Mouse (Mus musculus): ENCODE measurements at regions not wholly inside any gene's neighbourhood (a gene's known extent, or its start where the extent isn't known, plus 50 kb on each side); places are given as distances from the start of the nearest gene placed in this dataset.

DNA sequence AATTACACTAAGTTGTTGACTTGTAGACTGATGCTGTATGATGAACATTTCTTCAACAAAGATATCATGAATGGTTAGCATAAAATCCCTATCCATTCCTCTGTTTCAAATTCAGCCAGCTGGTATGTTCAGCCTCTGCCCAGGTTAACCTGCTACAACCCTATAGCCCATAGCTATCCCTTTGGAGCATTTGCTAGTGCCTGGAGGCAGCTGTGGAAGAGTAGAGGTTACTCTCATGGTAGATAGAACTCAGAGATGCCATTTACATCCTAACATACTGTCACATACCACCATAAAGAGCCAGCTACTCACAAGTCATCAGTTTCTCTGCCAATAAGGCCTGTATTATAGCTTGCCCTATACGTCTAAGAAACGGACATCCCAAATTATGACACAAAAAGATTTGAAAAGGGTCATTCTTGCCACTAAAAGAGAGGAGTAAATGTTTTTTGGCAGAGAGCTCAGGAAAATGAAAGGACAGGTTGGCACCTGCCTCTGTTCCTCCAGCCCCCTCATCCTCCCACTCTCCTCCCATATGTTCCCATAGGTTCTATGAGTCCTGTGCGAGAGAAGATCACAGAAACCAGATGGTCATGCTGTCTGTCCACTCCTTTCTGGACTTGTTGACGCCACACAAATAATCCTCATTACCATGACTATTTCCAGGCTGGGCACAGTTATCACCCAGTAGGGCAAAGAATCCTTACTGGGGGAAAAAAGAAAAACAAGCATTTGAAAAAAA lies 156.5 kb upstream of the Ngly1 start:
- Histone ChIP-seq H3K27ac (replicated peaks; ENCODE audit: insufficient read depth, low read depth, low read length) (no peak overlapping the region), H3K4me1 (ENCODE audit: control insufficient read depth, insufficient read depth, low read length) (no peaks in the 10 kb centered on the region), H3K9ac (ENCODE audit: low read depth, low read length) (no peak overlapping the region), H3K79me2 (ENCODE audit: control insufficient read depth, insufficient read depth, low read length) (no peaks in the 10 kb centered on the region), H3K36me3 (ENCODE audit: control insufficient read depth, insufficient read depth, low read length) (no peaks in the 10 kb centered on the region), H3K4me3 (ENCODE audit: insufficient read depth, low read depth, low read length) (no peak overlapping the region), H3K27me3 (ENCODE audit: control insufficient read depth, insufficient read depth, low read length) (no peaks in the 10 kb centered on the region)
- TF ChIP-seq POLR2A (IDR thresholded peaks at IDR 0.05; ENCODE audit: extremely low read depth, insufficient read depth, low read length) (no peak), CTCF (IDR thresholded peaks at IDR 0.05; ENCODE audit: low read depth, low read length) (no peak)
- no peak for DNase-seq (ENCODE audit: extremely low read depth, low read depth, low spot score)
- 89% methylated on average over 4 of the region's 4 CpGs for WGBS

DNA sequence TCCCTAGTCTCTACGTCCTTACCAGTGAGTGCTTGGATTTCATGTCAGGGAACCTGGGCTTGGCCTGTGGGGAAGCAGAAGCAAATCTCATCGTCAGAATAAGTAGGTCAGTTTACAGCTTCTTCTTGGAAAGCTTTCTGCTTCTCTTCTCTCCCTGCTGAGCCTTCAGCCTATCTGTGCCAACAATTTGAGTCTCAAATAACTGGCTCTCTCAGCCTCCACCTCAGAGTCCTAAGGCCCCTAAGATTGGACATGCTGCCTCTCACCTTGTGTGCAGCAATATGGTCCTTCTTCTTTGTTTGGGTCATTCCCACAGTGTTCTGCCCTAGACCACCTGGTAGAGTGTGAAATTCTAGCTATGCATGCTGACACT lies 156.0 kb upstream of the Ngly1 start:
- 60% methylated on average over 2 of the region's 2 CpGs for WGBS
- no peak overlapping the region for H3K9ac ChIP-seq (ENCODE audit: low read depth, low read length)
- H3K79me2 ChIP-seq (ENCODE audit: control insufficient read depth, insufficient read depth, low read length) = no peaks in the 10 kb centered on the region
- H3K27me3 ChIP-seq (ENCODE audit: control insufficient read depth, insufficient read depth, low read length) = no peaks in the 10 kb centered on the region
- H3K4me3 ChIP-seq (ENCODE audit: insufficient read depth, low read depth, low read length) = no peak overlapping the region
- no peak for TF ChIP-seq CTCF (IDR thresholded peaks at IDR 0.05; ENCODE audit: low read depth, low read length)
- TF ChIP-seq POLR2A (IDR thresholded peaks at IDR 0.05; ENCODE audit: extremely low read depth, insufficient read depth, low read length) = no peak
- no peak overlapping the region for H3K27ac ChIP-seq (replicated peaks; ENCODE audit: insufficient read depth, low read depth, low read length)
- DNase-seq (ENCODE audit: extremely low read depth, low read depth, low spot score) = no peak
- no peaks in the 10 kb centered on the region for H3K4me1 ChIP-seq (ENCODE audit: control insufficient read depth, insufficient read depth, low read length)
- no peaks in the 10 kb centered on the region for H3K36me3 ChIP-seq (ENCODE audit: control insufficient read depth, insufficient read depth, low read length)

DNA sequence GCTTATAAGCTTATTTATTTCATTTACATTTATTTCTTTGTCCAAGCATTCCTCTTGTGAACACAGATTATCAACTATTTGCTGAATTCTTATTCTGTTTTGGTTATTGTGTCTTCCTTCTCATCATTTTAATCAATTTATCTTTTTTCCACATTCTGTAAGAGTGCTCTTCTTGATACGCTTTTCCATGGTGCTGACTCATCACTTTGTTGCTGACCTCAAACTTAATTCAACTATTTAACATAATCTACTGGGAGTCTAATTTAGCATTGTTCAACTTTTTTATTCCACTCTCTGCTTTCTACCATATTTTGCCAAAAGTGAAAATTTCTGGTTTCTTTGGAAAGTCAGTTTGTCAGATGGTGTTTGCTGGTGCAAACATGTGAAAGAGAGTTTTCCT lies 139.7 kb upstream of the Ngly1 start:
- Histone ChIP-seq H3K36me3 (ENCODE audit: control insufficient read depth, insufficient read depth, low read length) (no peaks in the 10 kb centered on the region), H3K9ac (ENCODE audit: low read depth, low read length) (no peak overlapping the region), H3K4me3 (ENCODE audit: insufficient read depth, low read depth, low read length) (no peak overlapping the region), H3K27me3 (ENCODE audit: control insufficient read depth, insufficient read depth, low read length) (no peaks in the 10 kb centered on the region; the same call in 1 of the 2 replicates), H3K27ac (replicated peaks; ENCODE audit: insufficient read depth, low read depth, low read length) (no peak overlapping the region), H3K4me1 (ENCODE audit: control insufficient read depth, insufficient read depth, low read length) (no peaks in the 10 kb centered on the region), H3K79me2 (ENCODE audit: control insufficient read depth, insufficient read depth, low read length) (no peaks in the 10 kb centered on the region)
- DNase-seq (ENCODE audit: extremely low read depth, low read depth, low spot score) = no peak
- 93% methylated on average over 1 of the region's 1 CpGs for WGBS
- TF ChIP-seq CTCF (IDR thresholded peaks at IDR 0.05; ENCODE audit: low read depth, low read length) = no peak
- TF ChIP-seq POLR2A (IDR thresholded peaks at IDR 0.05; ENCODE audit: extremely low read depth, insufficient read depth, low read length) = no peak

DNA sequence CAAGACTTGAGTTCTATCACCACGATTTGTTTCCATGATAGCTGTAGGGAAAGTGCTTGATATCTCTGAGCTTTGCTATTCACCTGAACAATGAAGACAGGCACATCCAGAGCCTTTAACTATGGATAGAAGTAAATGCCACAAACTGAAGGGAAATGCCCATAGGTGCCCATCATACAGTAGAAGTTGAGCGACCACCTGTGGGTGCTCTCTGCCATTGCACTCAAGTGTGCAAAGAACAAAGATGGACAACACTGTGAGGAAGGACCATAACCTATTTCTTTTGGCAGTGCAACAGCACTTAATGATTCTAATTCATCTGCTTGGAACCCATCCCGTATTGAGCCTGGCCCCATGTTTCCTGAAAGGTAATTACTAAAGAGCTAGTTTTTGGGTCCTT lies 116.4 kb upstream of the Ngly1 start:
- Histone ChIP-seq H3K27ac (replicated peaks; ENCODE audit: insufficient read depth, low read depth, low read length) (no peak overlapping the region), H3K4me1 (ENCODE audit: control insufficient read depth, insufficient read depth, low read length) (no peaks in the 10 kb centered on the region), H3K9ac (ENCODE audit: low read depth, low read length) (no peak overlapping the region), H3K36me3 (ENCODE audit: control insufficient read depth, insufficient read depth, low read length) (no peaks in the 10 kb centered on the region), H3K79me2 (ENCODE audit: control insufficient read depth, insufficient read depth, low read length) (no peaks in the 10 kb centered on the region), H3K4me3 (ENCODE audit: insufficient read depth, low read depth, low read length) (no peak overlapping the region), H3K27me3 (ENCODE audit: control insufficient read depth, insufficient read depth, low read length) (no peaks in the 10 kb centered on the region)
- 84% methylated on average over 3 of the region's 3 CpGs for WGBS
- TF ChIP-seq CTCF (IDR thresholded peaks at IDR 0.05; ENCODE audit: low read depth, low read length) (no peak), POLR2A (IDR thresholded peaks at IDR 0.05; ENCODE audit: extremely low read depth, insufficient read depth, low read length) (no peak)
- DNase-seq (ENCODE audit: extremely low read depth, low read depth, low spot score) = no peak

DNA sequence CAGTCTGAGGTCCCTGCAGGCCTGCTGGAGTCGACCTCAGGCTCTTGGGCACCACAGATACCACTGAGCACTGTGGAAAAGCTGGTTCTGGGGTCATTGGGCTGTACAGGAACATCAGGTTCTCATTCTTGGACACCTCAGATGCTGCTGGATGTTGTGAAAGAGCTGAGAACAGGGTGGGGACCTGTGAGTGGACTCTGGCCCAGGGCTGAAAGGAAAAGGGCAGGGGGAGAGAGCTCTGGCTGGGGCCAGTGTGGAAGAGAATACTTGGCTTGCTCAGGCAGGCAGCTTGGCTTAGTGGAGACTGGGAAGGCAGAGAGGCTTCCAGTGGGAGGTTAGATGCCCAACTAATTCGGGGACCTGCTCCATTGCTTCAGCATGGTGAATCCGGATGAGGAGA lies 115.7 kb upstream of the Ngly1 start:
- WGBS = 75% methylated on average over 3 of the region's 3 CpGs
- Histone ChIP-seq H3K9ac (ENCODE audit: low read depth, low read length) (no peak overlapping the region), H3K79me2 (ENCODE audit: control insufficient read depth, insufficient read depth, low read length) (no peaks in the 10 kb centered on the region), H3K36me3 (ENCODE audit: control insufficient read depth, insufficient read depth, low read length) (no peaks in the 10 kb centered on the region), H3K27ac (replicated peaks; ENCODE audit: insufficient read depth, low read depth, low read length) (no peak overlapping the region), H3K4me1 (ENCODE audit: control insufficient read depth, insufficient read depth, low read length) (no peaks in the 10 kb centered on the region), H3K4me3 (ENCODE audit: insufficient read depth, low read depth, low read length) (no peak overlapping the region), H3K27me3 (ENCODE audit: control insufficient read depth, insufficient read depth, low read length) (no peaks in the 10 kb centered on the region)
- TF ChIP-seq CTCF (IDR thresholded peaks at IDR 0.05; ENCODE audit: low read depth, low read length) (no peak), POLR2A (IDR thresholded peaks at IDR 0.05; ENCODE audit: extremely low read depth, insufficient read depth, low read length) (no peak)
- no peak for DNase-seq (ENCODE audit: extremely low read depth, low read depth, low spot score)

DNA sequence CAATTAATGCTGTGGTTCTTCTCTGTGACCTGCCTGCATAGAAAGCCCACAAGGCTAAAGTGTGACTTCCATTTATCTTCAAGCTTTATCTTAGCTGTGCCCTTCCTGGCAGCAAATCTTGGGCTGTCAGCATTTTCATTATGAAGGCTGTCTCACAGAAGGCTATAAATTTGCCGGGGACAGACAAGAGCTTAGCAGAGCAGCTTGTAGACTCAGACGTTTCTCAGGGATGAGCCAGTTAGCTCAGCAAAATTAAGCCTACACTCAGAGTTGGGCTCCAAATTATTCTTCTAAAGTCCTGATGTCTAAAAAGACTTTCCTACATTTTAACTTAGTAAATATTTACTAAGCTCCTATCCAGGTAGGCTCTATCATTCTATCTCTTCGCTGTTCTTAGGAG lies 112.9 kb upstream of the Ngly1 start:
- 73% methylated on average over 3 of the region's 3 CpGs for WGBS
- Histone ChIP-seq H3K4me3 (ENCODE audit: insufficient read depth, low read depth, low read length) (no peak overlapping the region), H3K27ac (replicated peaks; ENCODE audit: insufficient read depth, low read depth, low read length) (no peak overlapping the region), H3K36me3 (ENCODE audit: control insufficient read depth, insufficient read depth, low read length) (no peaks in the 10 kb centered on the region), H3K27me3 (ENCODE audit: control insufficient read depth, insufficient read depth, low read length) (no peaks in the 10 kb centered on the region), H3K4me1 (ENCODE audit: control insufficient read depth, insufficient read depth, low read length) (no peaks in the 10 kb centered on the region), H3K79me2 (ENCODE audit: control insufficient read depth, insufficient read depth, low read length) (no peaks in the 10 kb centered on the region), H3K9ac (ENCODE audit: low read depth, low read length) (no peak overlapping the region)
- no peak for DNase-seq (ENCODE audit: extremely low read depth, low read depth, low spot score)
- TF ChIP-seq CTCF (IDR thresholded peaks at IDR 0.05; ENCODE audit: low read depth, low read length) (no peak), POLR2A (IDR thresholded peaks at IDR 0.05; ENCODE audit: extremely low read depth, insufficient read depth, low read length) (no peak)

Data from liver, adult 2 months (tissue).